Mouse (Mus musculus) layer of hippocampus, postnatal 36 days (tissue): ENCODE measurements around the gene Rtl5. TPM values are rescaled to one million over a fixed set of nuclear protein-coding genes. Genes with fewer than 3 reads are reported as not detected.
A peak's percentile ranks its signal among the peaks of the same experiment; 100 is the strongest.

Source experiments
- DNase-seq, 2 experiments: peaks; one replicate each; pipeline ENCODE4 v3.0.0; 2022
- total RNA-seq, 2 experiments: library from RNA; stranded (reverse); gene quantifications; 2 replicates each; pipeline ENCODE4 v1.2.3; 2021

Rtl5 gene
- total RNA-seq, 2 experiments from 2014 or later, result 10.0 to 12.1 TPM

DNA sequence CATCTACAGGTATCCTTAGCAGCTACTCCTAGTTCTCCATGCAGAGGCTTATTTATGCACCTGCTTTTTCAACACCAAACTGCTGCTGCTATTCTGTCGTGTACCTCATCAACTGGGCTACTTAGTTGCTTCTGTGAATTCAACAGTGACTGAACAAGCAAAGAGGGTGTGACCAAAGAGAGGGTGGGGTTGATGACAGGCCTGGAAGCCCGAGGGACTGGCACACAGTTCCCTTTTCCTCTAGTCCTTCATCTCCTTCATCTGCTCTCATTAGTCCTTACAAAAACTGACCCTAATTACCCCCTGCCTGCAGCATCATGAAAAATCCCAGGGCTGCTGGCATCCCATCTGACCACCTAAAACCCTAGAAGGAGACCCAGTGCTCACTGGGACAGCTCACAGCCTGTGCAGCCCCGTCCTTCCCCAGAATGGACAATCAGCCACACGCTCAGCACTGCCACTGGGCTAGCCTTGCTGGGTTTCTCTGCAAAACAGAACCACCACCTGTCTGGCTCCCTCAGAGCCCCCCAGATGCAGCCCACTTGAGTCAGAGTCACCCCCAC lies 5.8 kb downstream of the Rtl5 start:
- no peak for DNase-seq

DNA sequence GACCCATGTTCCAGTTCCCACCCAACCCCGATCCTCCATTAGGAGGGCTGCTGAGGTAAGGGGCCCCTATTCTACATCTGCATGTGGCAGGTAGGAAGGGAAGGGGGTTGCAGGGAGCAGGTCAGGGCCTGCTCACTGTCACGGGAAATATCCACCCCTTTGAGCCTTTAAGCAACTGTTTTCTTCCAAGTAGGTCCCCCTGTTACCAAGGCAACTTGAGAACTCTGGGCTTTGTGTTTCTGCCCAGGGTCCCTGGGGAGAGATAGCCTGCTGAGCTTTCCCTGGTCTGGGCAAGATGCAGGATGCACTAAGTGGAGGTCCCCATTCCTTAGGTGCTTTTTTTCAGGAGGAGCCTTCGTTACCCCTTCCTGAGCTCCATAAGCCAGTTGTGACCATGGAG lies 7.0 kb downstream of the Rtl5 start:
- no peak for DNase-seq

DNA sequence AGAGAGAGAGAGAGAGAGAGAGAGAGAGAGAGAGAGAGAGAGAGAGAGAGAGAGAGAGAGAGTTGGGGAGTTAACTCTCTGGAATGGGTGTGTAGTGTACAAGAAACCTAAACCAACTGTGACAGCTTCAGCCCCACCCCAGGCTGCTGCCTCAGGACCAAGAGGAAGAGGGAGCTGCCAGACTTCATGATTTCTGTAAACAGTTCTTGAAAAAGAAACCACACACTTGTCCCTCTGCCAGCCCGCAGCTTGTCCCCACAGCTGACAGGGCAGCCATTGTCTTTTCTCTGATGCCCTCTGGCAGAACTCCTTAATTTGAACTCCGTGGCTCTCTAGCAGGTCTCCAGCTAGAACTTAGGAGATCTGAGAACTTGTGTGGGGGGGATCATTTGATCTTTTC lies 10.2 kb downstream of the Rtl5 start:
- DNase-seq, result no peak

DNA sequence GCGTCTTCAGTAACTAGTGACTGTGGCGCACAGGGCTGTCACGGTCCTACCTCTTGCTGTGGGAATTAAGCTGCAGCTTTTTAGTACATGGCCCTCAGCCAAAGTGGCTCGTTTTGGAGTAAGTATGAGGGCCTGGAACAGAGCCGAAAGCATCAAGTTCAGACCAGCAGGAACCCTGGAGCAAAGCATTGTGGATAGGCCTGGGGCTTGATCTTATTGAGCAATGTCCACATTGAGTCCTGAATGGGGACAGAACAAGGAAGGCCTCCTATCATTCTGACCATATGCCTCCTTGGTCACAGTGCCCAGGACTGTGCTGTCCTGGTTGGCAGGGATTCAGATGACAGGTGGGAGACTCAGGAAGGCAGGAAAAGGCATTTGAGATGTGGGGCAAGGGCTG lies 10.9 kb downstream of the Rtl5 start:
- DNase-seq, result no peak

DNA sequence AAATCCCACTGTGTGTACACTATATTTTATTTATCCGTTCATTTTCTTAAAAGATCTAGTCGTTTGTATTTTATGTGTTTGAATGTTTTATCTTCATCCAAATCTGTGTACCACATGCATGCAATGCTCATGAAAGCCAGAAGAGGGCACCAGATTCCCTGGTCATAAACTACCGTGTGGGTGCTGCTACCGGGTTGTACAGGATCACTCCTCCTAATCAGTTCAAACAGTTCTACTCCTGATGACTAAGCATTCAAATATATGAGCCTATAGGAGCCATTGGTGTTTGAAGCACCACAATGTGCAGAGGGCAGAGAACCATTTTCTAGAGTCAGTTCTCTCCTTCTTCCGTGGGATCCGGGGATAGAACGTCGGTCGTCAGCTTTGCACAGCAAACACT lies 11.7 kb downstream of the Rtl5 start:
- no peak for DNase-seq

DNA sequence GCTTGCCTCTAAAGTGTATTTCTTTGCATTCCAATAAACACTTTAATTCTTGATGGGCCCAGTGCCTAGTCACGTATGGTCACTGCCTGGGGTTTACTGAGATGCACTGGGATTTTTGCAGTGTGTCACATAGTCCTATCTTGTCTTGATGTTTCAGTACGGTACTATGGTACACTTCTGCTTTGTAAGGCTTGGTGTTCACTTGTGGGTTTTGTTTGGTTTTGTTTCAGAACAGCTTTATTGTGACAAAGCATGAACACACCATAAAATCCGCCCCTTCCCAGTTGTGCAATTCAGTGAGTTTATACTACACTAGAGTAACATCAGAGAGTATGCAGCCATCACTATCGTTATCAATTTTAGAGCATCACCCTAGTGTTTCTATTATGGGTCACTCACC lies 17.1 kb downstream of the Rtl5 start:
- no peak for DNase-seq

DNA sequence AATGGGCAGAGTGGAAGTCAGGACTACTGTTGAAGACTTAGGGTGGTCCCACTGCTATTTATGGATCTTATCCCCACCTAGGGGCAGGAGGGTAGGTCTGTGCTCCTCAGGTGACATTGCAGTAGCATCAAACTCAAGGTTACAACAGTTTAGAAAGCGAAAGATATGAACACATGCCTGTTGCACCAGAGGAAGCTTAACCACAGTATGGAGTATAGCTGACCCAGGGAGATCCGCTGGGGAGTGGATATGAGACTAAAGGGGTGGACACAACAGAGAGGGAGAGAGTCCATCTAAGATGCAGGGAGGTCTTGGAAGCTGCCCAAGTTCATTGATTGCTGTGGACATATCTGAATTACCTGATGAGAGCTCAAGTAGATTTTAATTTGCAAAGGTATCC lies 17.7 kb downstream of the Rtl5 start:
- DNase-seq, result no peak

DNA sequence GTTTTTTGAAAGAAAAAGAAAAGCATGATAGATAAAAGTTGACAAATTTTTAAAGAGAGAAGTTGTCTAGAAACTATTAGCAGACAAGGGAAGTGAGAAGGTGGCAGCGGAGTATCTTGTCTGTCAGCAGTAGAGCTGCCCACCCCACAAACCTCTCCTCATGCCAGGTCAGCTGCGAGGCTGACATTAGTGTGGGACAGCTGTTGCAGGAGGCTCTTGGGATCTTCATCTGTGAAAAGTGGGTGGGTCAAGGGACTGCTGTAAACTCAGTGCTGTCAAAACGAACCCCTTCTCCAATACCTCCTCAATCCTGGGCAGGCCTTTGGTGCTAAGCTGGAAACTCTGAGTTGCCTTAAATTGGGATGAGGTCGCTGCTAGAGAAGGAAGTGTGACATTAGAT lies 19.9 kb downstream of the Rtl5 start:
- DNase-seq, result no peak

DNA sequence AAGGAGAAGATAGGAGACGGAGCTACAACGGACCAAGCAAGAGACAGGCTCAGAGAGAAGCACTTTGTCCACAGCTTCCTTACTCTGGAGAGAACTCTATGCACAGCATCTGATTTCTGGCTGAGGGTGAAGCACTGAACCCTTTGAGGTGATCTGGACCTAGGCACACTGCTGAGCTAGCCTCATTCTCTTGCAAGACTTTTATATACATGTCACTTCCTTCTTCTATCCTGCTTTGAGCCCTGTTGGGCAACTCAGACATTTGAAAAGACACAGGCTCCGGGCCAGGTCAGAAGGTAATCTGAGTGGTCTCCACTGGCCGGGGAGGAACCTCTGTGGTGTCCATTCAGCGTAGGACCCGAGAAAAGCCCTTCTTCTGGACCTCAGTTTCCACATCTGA lies 20.6 kb downstream of the Rtl5 start:
- DNase-seq, result no peak

DNA sequence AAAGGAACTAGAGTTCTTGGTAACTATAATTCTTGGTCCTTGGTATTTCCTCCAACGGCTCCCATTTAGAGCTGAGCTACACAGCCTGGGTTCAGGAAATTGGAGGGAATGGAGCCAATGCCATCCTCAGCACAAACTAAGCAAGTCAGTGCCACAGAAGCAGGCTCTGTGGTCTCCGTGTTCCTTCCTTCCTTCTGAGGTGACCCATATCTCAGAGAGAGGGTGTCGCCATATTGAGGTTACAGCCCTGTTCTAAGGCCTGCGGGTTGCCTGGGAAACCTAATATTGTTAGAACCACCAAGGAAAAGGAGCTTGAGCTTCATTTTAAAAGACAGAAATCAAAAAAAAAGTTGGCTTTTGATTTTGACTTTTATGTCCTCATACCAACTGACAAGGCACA lies 28.7 kb downstream of the Rtl5 start:
- no peak for DNase-seq

DNA sequence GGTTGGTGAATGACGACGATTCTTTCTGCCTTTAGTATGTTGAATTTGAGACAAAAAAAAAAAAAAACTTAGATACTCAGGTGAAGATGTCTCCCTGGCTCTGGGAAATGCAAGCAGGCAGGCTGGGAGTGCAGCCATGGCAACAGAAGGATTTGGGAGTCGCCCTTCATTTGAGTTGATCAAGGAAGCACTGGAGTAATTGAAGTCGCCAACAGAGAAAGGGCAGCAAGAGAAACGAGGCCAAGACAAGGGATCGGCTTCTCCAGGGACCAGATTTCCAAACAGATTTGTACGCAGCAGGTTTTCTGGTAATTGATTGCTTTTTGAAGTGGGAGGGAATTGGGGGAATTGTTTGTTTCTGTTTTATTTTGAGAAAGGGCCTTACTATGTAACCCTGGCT lies 29.5 kb downstream of the Rtl5 start:
- DNase-seq, result no peak

DNA sequence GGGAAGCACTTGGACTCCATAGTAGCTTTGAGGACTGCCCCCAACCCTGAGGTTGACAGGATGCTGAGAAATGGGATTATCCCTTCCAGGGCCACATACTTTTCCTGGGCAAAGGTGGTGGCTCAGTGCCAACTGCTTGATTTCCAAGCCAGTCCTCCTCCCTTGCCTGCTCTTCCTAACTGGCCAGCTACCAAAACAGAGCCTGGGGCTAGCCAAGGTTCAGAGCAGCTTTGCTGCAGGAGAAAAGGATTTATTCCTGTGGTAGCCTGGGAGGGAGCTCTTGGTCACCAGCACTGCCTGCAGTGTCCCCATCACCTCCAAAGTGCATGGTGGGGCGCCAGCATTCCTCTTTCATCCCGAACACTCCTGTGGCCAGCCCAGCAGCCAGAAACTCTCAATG lies 33.6 kb downstream of the Rtl5 start:
- no peak for DNase-seq

DNA sequence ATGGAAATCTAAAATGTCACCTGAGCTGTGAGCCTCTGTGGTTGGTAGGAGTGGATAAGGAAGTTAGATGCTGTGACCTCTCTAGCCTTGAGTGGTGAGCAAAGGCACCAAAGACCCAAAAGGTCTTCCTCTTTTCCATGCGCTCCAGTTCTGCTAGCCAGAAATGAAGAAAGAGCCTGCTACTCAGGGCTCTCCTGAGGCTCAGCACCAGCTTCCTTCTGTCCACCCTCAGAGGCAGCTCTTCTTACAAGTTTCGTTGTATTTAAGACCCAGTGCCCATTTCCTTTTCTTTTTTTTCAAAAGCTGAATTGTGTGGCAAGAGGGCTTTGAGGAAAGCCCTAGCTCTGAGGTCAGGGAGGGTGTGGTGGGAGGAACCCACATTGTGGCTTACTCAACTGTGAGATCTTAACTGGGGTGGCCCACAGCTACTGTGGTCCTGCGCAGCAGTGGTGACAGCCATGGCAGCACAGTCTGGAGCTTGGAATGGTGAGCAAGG lies 34.2 kb downstream of the Rtl5 start:
- no peak for DNase-seq

DNA sequence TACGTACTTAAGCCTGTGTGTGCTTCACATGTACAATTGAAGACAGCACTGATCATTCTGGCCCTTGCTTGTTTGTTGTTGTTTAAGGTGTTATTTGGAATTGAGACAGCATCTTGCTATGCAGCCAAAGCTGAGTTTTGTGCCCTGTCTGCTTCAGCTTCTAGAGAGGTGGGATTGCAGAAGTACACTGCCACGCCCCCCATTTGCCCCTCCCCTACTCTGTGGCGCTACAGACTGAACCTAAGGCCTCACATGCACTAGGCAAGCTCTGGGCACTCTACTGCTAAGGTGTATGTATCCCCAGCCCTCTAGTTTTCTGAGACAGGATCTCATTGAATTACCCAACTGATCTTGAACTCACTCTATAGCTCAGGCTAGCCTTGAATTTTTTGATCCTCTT lies 35.4 kb downstream of the Rtl5 start:
- DNase-seq, result no peak

DNA sequence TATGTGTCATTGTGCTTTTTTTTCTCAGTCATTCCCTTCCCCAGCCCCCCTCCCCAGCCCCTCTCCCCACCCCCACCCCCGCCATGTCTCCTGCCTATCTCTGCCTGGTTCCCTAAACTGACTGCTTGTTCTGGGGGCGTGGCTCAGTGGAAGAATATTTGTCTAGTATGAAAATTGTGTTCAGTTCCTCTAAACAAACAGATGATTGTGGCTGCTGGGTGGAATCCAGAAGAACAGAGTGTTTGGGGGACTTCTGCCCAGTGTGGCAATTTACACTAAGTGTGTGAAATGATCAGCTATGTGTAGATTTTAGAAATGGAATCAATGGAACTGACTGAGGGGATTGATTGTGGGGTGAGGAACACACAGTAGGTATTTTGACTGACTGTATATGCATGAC lies 37.5 kb downstream of the Rtl5 start:
- no peak for DNase-seq

DNA sequence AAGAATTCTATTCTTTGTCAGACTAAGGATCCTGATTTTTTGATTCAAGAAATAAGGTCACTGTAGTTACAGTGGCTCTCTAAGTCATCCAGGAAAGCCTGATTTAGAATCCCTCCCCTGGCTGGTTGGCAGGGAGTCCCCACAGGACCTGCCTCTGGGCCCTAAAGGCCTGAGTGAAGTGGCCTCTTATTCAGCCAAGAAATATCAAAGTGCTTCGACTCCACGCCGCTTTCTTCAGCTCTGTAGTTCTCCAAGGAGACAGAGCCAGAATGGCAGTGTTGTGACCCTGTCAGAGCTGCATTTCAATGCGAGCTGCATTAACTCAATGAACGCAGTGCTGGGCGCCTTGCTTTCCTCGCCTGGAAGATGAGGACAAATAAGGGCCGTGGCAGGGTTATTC lies 38.7 kb downstream of the Rtl5 start:
- no peak for DNase-seq

DNA sequence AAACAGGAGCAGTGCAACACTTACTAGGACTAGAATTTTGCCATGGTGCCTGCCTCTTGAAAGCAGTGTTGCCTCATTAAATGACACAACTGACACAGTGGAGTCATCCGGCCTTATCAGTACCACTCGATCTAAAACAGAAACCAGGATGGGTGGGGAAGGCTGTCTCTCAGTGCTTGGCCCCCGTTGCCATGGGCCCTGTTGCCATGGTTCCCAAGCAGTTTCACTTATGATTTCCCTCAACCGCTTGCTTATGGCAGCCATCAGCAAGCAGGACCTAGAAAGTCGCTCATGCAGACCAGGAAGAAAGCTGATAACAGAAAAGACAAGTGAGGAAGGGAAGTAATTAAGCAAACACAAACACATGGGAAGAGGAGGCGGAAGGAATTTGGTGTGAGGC lies 39.3 kb downstream of the Rtl5 start:
- no peak for DNase-seq

DNA sequence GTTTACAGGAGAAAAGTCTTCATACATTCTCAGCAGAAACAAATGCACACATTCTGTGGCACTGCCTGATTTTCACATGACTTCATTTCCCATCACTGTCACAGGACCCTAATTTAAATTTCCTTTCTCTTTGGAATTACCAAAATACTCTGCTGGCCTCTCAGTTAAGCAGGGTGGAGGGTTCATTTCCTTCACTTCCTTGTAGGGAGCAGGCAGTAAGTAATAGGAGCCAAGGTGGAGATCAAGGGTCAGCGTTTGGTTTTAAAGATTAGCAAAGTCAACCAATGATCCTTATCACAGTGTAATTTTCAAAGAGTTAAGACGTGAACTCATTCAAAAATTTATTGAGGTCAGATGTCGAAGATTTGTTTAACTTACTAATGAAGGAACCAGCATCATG lies 46.1 kb downstream of the Rtl5 start:
- no peak for DNase-seq

DNA sequence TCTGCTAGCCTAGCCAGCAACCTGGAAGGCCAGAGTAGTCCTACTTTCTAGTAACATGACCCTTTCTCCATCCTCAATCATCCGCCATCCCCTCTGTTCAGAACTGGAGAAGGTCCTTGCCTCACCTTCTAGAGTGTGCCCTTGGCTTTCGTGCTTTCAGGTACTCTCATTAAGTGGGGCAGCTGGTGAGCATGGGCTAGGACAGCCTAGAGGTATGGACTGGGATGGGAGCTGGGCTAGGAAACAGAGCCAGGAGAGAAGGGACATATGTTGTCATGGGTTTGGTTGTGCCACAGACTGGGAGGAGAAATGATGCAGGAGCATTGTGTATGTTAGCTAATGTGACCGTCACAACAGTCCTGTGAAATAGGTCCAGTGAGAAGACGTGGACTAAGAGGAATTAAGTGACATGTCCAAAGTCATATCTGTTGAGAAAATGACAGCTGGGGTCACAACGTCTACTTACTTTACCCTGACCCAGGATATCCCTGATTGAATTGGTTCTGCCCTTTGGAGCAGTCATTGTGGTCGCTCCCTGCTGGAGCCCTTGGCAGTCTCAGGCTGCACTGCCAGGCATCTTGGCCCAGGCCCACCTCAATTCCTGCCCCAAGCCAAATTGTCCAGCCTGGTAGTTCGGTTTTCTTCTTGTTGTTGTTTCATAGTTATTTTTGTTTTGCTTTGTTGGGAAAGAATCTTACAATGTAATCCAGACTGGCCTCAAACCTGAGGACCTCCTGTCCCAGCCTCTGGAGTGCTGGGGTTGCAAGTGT lies 51.4 kb downstream of the Rtl5 start:
- no peak for DNase-seq

DNA sequence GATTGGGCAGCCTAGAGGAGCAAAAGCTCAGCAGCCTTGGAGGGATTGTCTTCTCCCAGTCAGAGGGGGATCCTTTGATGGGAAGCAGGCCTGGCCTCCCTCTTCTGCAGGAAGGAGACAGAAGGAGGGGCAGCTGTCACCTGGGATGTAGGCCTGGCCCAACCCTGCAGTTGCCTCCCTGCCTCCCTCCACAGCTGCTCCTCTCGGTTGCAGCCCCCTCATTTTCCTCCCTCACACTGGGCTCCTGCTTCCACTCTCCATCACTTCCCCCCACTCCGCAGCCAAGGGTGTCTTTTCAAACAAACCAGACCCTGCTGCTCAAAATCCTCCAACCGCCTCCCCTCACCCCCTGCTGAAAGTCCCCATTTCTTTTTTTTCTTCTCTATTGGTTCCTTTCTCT lies 52.2 kb downstream of the Rtl5 start:
- DNase-seq, result peak; percentile 41 to 65

DNA sequence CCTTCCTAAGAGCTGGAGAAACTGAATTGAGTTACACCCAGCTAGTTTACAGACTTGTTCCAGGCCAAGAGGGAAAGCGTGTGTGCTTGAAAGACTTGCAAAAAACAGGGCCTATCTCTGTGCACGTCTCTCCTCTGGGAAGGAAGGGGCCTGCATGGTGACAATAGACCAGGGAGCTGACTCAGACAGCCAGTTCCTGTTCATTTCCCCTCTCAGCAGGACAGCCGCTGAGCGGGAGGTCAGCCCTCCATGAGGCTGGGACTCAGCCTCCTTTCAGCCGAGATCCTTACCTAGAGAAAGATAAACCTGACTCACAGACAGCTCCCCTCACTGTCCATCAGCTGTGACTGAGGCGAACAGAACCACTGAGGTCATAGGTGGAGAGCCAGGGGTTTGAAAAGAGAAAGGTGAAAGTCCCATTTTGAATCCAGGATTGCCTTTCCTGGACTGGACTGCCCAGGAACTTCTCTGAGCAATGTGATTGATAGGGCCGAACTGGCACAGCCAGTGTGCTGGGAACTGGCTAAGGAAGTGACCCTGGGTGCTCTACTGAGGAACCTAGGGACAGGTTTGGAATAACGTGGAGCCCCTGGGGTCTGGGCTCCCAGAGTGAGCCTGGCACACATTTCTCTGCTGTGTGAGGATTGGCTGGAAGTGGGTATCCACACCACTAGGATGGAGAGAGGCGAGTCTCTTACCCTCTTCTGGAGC lies 53.7 kb downstream of the Rtl5 start:
- no peak for DNase-seq
